Mouse (Mus musculus) gastrocnemius, adult 2 months (tissue): ENCODE measurements around the gene Eme2. TPM values are rescaled to one million over a fixed set of nuclear protein-coding genes. Genes with fewer than 3 reads are reported as not detected.

ENCODE experiments used
- DNase-seq: peaks from one replicate; pipeline ENCODE4 v3.0.0; 2022
- H3K27ac ChIP-seq: fragments of 200-600 bp; 2 replicates; pipeline ENCODE4 v1.8.1; 2022; ENCODE audit warnings: mild to moderate bottlenecking
- H3K4me3 ChIP-seq: fragments of 200-600 bp; 2 replicates; pipeline ENCODE4 v1.8.1; 2022; ENCODE audit warnings: mild to moderate bottlenecking, moderate library complexity
- CTCF ChIP-seq: fragments of 200-600 bp; IDR thresholded peaks from 2 replicates; pipeline ENCODE4 v1.8.1; 2022; ENCODE audit warnings: antibody characterized with exemption, mild to moderate bottlenecking, moderate library complexity
- intact Hi-C: fragments of 180-260 bp; cut with DNase I; formaldehyde crosslinking; loops from one replicate; pipeline ENCODE4 v1.15.1; 2025
- total RNA-seq, 2 experiments: library from RNA; stranded (reverse); gene quantifications; 2 replicates each; pipeline ENCODE4 v1.2.3; 2021

The Eme2 gene
- total RNA-seq, 2 experiments from 2014 or later: 9.3 to 10.9 TPM

DNA sequence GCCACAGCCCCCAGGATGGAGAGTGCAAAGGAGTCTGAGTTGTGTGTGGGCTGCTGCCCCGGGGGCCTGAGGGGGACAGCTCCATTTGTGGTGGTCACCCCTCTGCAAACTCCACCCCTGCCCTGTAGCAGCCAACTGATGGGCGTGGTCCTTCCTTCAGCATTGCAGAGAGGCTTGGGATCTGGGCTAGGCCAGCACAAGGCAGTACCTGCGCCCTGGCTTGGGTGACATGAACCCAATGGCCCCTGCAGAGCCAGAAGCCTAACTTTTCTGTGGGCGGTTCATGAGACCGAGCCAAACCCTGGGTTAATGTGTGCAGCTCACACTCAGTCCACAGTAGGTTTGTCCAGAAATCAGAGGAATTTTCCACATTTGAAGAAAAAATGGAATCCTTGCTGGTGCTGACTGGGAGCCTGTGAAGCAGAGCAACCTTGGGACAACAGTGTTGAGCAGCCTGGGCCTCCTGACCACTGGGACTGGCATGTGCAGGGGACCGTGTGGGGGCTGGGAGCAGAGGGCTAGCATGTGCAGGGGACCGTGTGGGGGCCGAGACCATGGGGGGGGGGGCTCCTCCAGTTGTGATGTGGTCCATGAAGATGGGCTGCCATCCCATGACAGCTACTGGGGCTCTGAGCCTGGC, 36.9 kb downstream of the Eme2 start:
- no peak for DNase-seq
- intact Hi-C loops: no loop called here
- Histone ChIP-seq H3K4me3 (no peak overlapping the region), H3K27ac (no peak overlapping the region)
- TF ChIP-seq CTCF: no peak

DNA sequence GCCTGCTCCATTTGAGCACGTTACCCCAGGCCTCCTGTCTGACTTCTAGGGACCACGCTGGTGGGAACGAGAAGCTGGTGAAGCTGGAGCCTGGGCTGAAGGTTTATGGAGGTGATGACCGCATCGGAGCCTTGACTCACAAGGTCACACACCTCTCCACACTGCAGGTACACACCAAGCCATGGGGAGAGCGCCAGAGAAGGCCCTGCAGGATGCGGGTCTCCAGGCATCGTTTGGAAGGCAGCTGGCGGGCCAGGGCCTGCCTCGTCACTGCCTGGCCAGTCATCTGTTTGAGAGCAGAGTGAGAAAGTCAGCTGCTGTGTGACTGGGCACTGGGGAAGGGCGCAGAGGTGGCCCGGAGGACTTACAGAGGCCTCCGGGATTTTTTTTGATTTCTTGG, 38.3 kb downstream of the Eme2 start:
- no peak overlapping the region for H3K4me3 ChIP-seq
- intact Hi-C loops: no loop called here
- DNase-seq: no peak
- TF ChIP-seq CTCF: no peak
- H3K27ac ChIP-seq: no peak overlapping the region

DNA sequence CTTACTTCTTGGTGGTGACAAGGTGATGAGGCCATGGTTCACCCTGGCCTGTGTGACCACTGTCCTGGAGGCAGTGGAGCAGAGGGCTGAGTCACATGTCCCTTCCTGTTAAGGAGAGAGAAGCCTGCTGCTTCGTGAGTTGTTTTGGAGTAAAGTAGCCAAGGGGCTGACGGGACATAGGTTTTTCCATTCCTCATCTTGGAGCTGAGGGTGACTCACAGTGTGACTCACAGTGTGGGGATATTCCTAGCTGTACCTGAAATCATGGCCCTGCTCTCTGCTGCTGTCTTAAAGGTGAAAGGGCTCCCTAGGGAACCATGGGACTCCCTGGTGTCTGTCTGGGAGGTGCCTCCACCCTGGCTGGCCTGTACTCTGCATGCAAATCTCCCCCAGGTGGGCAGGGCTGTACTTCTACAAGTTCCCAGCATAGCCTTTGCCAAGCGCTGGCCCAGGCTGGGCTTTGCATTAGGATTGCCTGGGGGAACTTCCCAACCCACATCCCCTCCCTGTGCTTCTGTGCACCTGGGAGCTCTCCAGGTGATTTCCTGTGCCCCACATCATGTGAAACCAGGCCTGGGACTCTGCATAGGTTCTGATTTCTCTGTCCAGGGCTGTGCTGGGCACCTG, 38.9 kb downstream of the Eme2 start:
- no peak for DNase-seq
- intact Hi-C loops: no loop called here
- H3K4me3 ChIP-seq: no peak overlapping the region
- no peak overlapping the region for H3K27ac ChIP-seq
- no peak for TF ChIP-seq CTCF

DNA sequence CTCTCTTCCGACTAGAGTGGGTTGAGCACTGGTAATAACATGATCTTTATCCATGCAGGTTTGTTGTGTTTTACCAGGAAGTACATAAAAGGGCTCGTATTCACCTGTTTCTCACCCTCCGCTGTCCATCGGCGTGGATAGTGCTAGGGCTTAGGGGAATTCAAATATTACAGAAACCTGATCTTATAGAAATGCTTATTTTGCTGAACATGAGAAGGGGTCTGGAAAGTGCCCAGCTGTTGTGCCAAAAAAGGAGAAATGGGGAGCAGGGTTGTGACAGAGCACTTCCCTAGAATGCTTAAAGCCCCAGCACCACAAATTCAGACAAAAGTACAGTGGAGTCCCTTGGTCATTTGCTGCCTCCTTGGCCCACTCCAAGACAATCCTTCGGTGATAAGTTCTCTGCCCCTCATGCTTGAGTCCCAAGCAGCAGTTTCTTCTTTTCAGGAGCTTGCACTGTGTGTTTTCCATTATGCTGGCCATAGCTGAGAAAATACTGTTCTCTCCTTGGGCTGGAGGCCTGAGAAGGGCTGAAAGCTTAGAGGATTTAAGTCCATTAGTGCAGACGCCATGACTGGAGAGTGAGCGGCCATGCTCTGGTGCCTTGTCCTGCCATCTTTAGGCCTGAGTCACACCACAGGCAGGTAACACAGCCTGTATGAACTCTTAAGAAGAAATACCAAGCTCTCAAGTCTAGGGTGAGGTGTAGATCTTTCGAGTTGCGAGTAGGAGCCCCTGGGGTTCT, 43.3 kb downstream of the Eme2 start:
- no peak for TF ChIP-seq CTCF
- H3K27ac ChIP-seq: peak overlapping the region; percentile 99
- intact Hi-C loops: loop anchor here (5.0 kb wide), 1 partner anchor 36 kb away; the partner anchor contains the start of genes Nubp2 and Spsb3
- DNase-seq: no peak
- peak overlapping the region; percentile 97 for H3K4me3 ChIP-seq

- intact Hi-C loops: loop anchor here (5.0 kb wide), 1 partner anchor 37 kb away; the partner anchor contains the start of genes Nubp2 and Spsb3
- no peak for TF ChIP-seq CTCF
- Histone ChIP-seq H3K4me3 (peak overlapping the region; percentile 97), H3K27ac (peak overlapping the region; percentile 99)
- DNase-seq: no peak
Measured at GRCm38 (mm10) chr17:24850773-24851127, 44.1 kb downstream of the Eme2 start.

DNA sequence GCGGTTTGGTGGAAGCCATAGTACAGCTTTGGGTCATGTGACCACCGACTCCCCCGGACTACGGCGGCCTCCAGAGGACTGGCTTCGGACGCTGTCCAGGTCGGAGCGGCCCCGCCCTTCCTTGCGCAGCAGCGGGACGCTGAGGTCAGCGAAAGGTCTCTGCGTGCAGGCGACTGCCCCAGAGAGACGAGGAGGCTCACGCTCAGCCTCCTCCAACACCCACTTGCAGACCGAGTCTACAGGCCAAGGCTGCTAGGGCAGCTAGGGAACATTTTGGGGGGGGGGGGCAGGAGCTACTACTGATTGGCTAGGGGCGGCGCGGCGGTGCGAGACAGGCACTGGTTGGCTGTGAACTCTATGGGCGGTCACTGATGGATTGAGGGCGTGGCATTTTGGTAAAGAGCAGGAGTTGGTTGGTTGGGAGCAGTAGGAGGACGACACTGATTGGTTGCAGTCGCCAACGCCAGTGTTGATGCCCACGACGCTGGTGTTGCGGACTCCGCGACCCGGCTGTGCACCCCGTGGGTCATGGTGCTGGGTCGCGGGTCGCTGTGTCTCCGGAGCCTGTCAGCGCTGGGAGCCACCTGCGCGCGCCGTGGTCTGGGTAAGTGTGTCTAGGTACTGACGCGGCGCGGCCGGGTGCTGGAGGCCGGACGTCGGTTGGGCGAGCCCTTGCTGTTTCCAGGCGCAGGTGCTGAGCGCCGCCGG, 44.7 kb downstream of the Eme2 start, which contains the start of gene Fahd1:
Gene Fahd1, minus strand, starts transcription at position 300 of the 708 bp plus-strand sequence.
- peak; percentile 25 for TF ChIP-seq CTCF
- Histone ChIP-seq H3K4me3 (peak within 1 kb of the TSS; percentile 97), H3K27ac (peak within 1 kb of the TSS; percentile 99)
- peak; percentile 97 for DNase-seq
- intact Hi-C loops: loop anchor here (5.0 kb wide), 1 partner anchor 37 kb away; the partner anchor contains the start of genes Nubp2 and Spsb3

GRCm38 (mm10) chr17:24849733-24850064, 45.2 kb downstream of the Eme2 start:
- peak overlapping the region; percentile 99 for H3K27ac ChIP-seq
- intact Hi-C loops: loop anchor here (5.0 to 10.0 kb wide), 2 partner anchors 38 to 105 kb away; partner anchors contain the start of genes Nubp2 and Spsb3
- peak overlapping the region; percentile 97 for H3K4me3 ChIP-seq
- DNase-seq: no peak
- peak; percentile 50 for TF ChIP-seq CTCF

DNA sequence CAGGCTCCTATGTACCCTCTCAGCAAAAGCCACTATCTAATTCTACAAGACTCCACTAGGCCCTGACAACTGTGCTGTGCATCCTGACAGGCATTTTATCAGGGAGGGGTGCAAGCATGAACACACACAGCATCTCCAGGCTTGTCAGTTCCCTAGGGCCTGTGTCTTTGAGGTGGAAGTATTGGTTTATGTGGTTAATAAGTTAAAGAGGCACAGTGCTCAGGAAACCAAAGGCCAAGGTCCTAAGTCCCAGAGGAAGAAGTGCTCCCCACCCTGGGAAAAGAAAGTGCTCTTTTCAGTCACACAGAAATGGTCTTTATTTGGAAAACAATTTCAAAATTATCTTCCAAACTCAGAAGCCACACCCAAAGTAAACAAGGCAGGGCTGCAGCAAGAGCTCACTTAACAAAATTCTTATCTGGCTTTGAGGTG, 46.3 kb downstream of the Eme2 start:
- TF ChIP-seq CTCF: no peak
- peak overlapping the region; percentile 99 for H3K27ac ChIP-seq

GRCm38 (mm10) chr17:24847386-24847785, 47.5 kb downstream of the Eme2 start:
- no peak overlapping the region for H3K4me3 ChIP-seq
- H3K27ac ChIP-seq: no peak overlapping the region
- intact Hi-C loops: loop anchor here (10.0 kb wide), 1 partner anchor 103 kb away; no protein-coding TSS in a partner anchor
- TF ChIP-seq CTCF: no peak
- no peak for DNase-seq

More for the DNA sequence above, 46.3 kb downstream of the Eme2 start:
- no peak for DNase-seq
- H3K4me3 ChIP-seq: peak overlapping the region; percentile 97
- intact Hi-C loops: loop anchor here (10.0 kb wide), 1 partner anchor 104 kb away; no protein-coding TSS in a partner anchor

DNA sequence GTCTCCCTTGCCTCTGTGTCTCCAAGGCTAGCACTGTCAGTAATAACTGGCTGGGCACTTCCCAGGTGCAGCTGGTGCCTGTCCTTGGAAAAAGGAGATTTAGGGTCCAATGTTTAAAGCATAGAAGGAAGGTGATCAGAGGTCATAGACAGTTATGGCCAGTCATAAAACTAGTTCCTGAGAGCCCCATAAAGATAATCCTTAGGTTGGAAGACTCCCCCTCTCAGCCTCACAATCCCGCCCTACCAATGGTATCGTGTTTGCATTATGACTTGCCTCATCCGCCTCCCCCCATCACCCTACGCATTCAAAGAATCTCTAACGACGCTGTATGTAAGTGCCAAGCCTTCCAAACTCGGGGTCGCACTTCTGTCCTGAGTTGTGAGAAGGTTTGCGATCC, 50.4 kb downstream of the Eme2 start:
- Histone ChIP-seq H3K4me3 (no peak overlapping the region), H3K27ac (no peak overlapping the region)
- no peak for DNase-seq
- intact Hi-C loops: loop anchor here (10.0 kb wide), 1 partner anchor 100 kb away; no protein-coding TSS in a partner anchor
- no peak for TF ChIP-seq CTCF

GRCm38 (mm10) chr17:24842631-24843030, 52.3 kb downstream of the Eme2 start:
- TF ChIP-seq CTCF: peak; percentile 56
- intact Hi-C loops: loop anchor here (10.0 kb wide), 1 partner anchor 98 kb away; no protein-coding TSS in a partner anchor
- no peak overlapping the region for H3K27ac ChIP-seq
- no peak for DNase-seq
- H3K4me3 ChIP-seq: no peak overlapping the region

GRCm38 (mm10) chr17:24841133-24841532, 53.8 kb downstream of the Eme2 start:
- intact Hi-C loops: loop anchor here (10.0 kb wide), 1 partner anchor 96 kb away; no protein-coding TSS in a partner anchor
- peak; percentile 50 for TF ChIP-seq CTCF
- Histone ChIP-seq H3K4me3 (no peak overlapping the region), H3K27ac (no peak overlapping the region)
- DNase-seq: no peak
